Mouse (Mus musculus) adrenal gland, postnatal 14 days (tissue): ENCODE measurements around the gene Cenpm. TPM values are rescaled to one million over a fixed set of nuclear protein-coding genes. Genes with fewer than 3 reads are reported as not detected.
"Not testable (repeated sequence)": the region's sequence is repeated elsewhere in the genome, so short reads cannot be mapped to it uniquely, and the experiment has no call there.

Experiments used
- DNase-seq: peaks from one replicate; pipeline ENCODE4 v3.0.0; 2021; ENCODE audit warnings: mixed read lengths
- long read RNA-seq, 2 experiments: library from polyadenylated mRNA; stranded (forward); transcript quantifications; one replicate each; pipeline ENCODE4 v2.0.0; 2021
- total RNA-seq: library from RNA; stranded (reverse); gene quantifications from 2 replicates; pipeline ENCODE4 v1.2.3, GENCODE M21; 2021

Gene Cenpm
- total RNA-seq, result 10.9 and 12.2 TPM in 2 replicates
- long read RNA-seq, experiment 1, transcript Cenpm-202 (6 exons, 1,202 nt), result major isoform, 15 of 21 reads
- long read RNA-seq, experiment 1, partial matches to known transcripts, result 0 of 21 reads
- long read RNA-seq, experiment 1, other reads (novel, unspliced or antisense), result 1 of 21 reads
- long read RNA-seq, experiment 2, transcript Cenpm-202 (6 exons, 1,202 nt), result major isoform, 17 of 24 reads
- long read RNA-seq, experiment 2, partial matches to known transcripts, result 1 of 24 reads
- long read RNA-seq, experiment 2, other reads (novel, unspliced or antisense), result 2 of 24 reads

- peak; percentile 95 for DNase-seq
These were observed at the start of gene Cenpm for GRCm38 (mm10) chr15:82244115-82244804. TSS of gene Cenpm (minus strand) at chr15:82244748.

- no peak for DNase-seq
These were observed 49.5 kb upstream of the Cenpm start for GRCm38 (mm10) chr15:82294059-82294458.

- DNase-seq, result no peak
These were observed 48.7 kb upstream of the Cenpm start for GRCm38 (mm10) chr15:82293271-82293711.

GRCm38 (mm10) chr15:82292851-82293250, 48.3 kb upstream of the Cenpm start:
- no peak for DNase-seq

- no peak for DNase-seq
These were observed 45.7 kb upstream of the Cenpm start for GRCm38 (mm10) chr15:82290252-82290651.

GRCm38 (mm10) chr15:82286157-82286556, 41.6 kb upstream of the Cenpm start:
- no peak for DNase-seq

- DNase-seq, result no peak
These were observed 36.1 kb upstream of the Cenpm start for GRCm38 (mm10) chr15:82280638-82281037.

- no peak for DNase-seq
These were observed 33.0 kb upstream of the Cenpm start for GRCm38 (mm10) chr15:82277591-82277990.

- peak; percentile 69 for DNase-seq
These were observed 30.7 kb upstream of the Cenpm start for GRCm38 (mm10) chr15:82274927-82275901.

- DNase-seq, result no peak
These were observed 30.0 kb upstream of the Cenpm start, which contains the start of gene Sept3 for GRCm38 (mm10) chr15:82274593-82274926. TSS of gene Sept3 (plus strand) at chr15:82274893.

GRCm38 (mm10) chr15:82272295-82272694, 27.7 kb upstream of the Cenpm start:
- DNase-seq, result no peak

- DNase-seq, result peak; percentile 87
These were observed 26.7 kb upstream of the Cenpm start for GRCm38 (mm10) chr15:82271201-82271600.

GRCm38 (mm10) chr15:82268783-82269182, 24.2 kb upstream of the Cenpm start:
- DNase-seq, result no peak

GRCm38 (mm10) chr15:82268185-82268584, 23.6 kb upstream of the Cenpm start:
- DNase-seq, result no peak

- peak; percentile 73 for DNase-seq
These were observed 21.8 kb upstream of the Cenpm start for GRCm38 (mm10) chr15:82266356-82266755.

- DNase-seq, result peak; percentile 84
These were observed 15.0 kb upstream of the Cenpm start for GRCm38 (mm10) chr15:82259510-82259909.

- no peak for DNase-seq
These were observed 11.4 kb upstream of the Cenpm start for GRCm38 (mm10) chr15:82255944-82256383.

GRCm38 (mm10) chr15:82255248-82255647, 10.7 kb upstream of the Cenpm start:
- no peak for DNase-seq

- no peak for DNase-seq
These were observed 7.5 kb upstream of the Cenpm start, which contains the start of gene 1500009C09Rik for GRCm38 (mm10) chr15:82252097-82252496. TSS of gene 1500009C09Rik (plus strand) at chr15:82252397.

- DNase-seq, result no peak
These were observed 7.0 kb upstream of the Cenpm start for GRCm38 (mm10) chr15:82251579-82251978.

GRCm38 (mm10) chr15:82247131-82247776, 2.7 kb upstream of the Cenpm start:
- peak; percentile 77 for DNase-seq

GRCm38 (mm10) chr15:82244805-82245161, 235 bp upstream of the Cenpm start:
- not testable (repeated sequence) for DNase-seq
